ENCODE assay signal across 8 mouse cellular contexts in the genomic region with DNA sequence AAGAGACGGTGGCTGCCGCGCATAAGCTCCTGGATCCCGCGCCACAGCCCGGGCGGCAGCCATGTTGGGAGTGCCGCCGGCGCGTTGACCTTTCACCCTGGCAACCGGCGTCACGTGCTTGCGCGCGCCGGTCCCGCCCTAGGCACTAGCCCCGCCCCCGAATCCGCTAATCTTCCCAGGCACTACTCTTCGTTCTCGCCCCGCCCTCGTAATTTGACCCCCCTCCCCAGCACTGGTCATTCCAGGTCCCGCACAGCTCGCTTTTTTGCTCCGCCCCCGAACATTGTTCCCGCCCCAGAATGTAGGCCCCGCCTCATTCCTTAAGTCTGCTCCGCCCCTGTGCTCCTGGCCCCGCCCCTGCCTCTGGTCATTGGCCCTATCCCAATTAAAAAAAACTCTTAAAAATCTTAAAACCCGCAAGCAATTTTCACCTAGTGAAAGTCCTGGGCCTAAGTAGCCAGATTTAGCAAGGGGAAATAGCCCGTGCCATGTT. TPM values are rescaled to one million over a fixed set of nuclear protein-coding genes. Genes with fewer than 3 reads are reported as not detected.
DNase-seq lines count a peak whose midpoint lies in the region; ATAC-seq and TF ChIP-seq lines count a peak whose summit lies in the region.

Qsox2 (minus strand) TSS at position 236 of the 493 bp plus-strand sequence.

- peaks cover 0 to 16% of the 10 kb centered on the region in 2 experiments for H3K36me3 ChIP-seq in CH12.LX (replicated peaks in 1 of 2; ENCODE audit: control insufficient read depth in 1 of 2, insufficient read depth in 1 of 2, low read length in 1 of 2)
- no peaks in the 10 kb centered on the region for H3K36me3 ChIP-seq in forebrain, embryonic 11.5 days (ENCODE audit: control insufficient read depth, insufficient read depth, low read length)
- no peaks in the 10 kb centered on the region for H3K36me3 ChIP-seq in heart, embryonic 16.5 days (ENCODE audit: control insufficient read depth, insufficient read depth)
- H3K36me3 ChIP-seq in liver, embryonic 15.5 days (replicated peaks) = no peaks in the 10 kb centered on the region
- no peaks in the 10 kb centered on the region for H3K36me3 ChIP-seq in neural tube, embryonic 12.5 days

- H3K4me2 ChIP-seq in CH12.LX (ENCODE audit: insufficient read depth, low read depth, poor library complexity, severe bottlenecking) = peak within 1 kb of the TSS; percentile 53
- H3K4me2 ChIP-seq in forebrain, embryonic 11.5 days (ENCODE audit: low read depth, low read length, severe bottlenecking) = peak within 1 kb of the TSS; percentile 83
- H3K4me2 ChIP-seq in heart, embryonic 16.5 days (ENCODE audit: low read depth, low read length) = peak within 1 kb of the TSS; percentile 94
- peak within 1 kb of the TSS; percentile 92 for H3K4me2 ChIP-seq in liver, embryonic 15.5 days
- H3K4me2 ChIP-seq in neural tube, embryonic 12.5 days (replicated peaks) = peak within 1 kb of the TSS; percentile 77

- in situ Hi-C loops in CH12.LX (cut with MboI; ENCODE audit: low pct_ligation_motif_present, low pct_unique_long_range_greater_than_20kb, low sequenced_read_pairs) = no loop called here

- dilution Hi-C loops in CH12.LX (cut with MboI; ENCODE audit: extremely low pct_ligation_motif_present, extremely low pct_unique_long_range_greater_than_20kb, low sequenced_read_pairs) = no loop called here

- peak; percentile 94 for DNase-seq in CH12.LX (ENCODE audit: extremely low read depth)
- peak; percentile 86 for DNase-seq in c-Kit-positive CD71-positive TER-119-negative erythroid progenitor cells, embryonic 14.5 days (ENCODE audit: low read depth)
- DNase-seq in forebrain, embryonic 11.5 days (ENCODE audit: low spot score) = peak; percentile 98
- DNase-seq in kidney, postnatal 36 days = peak; percentile 96 to 98
- peak; percentile 55 for DNase-seq in telencephalon, adult 2 months (ENCODE audit: low read depth, low spot score)

- peaks cover 17% of the 10 kb centered on the region for H3K27me3 ChIP-seq in CH12.LX (replicated peaks)
- no peaks in the 10 kb centered on the region for H3K27me3 ChIP-seq in forebrain, embryonic 11.5 days (ENCODE audit: control insufficient read depth, insufficient read depth, low read length)
- no peaks in the 10 kb centered on the region for H3K27me3 ChIP-seq in heart, embryonic 16.5 days (ENCODE audit: control insufficient read depth, insufficient read depth, low read length)
- H3K27me3 ChIP-seq in liver, embryonic 15.5 days = 0 out of 2 replicates have a peak, but pooled peaks cover 3% of the 10 kb centered on the region
- no peaks in the 10 kb centered on the region for H3K27me3 ChIP-seq in neural tube, embryonic 12.5 days (replicated peaks)

- no peak for TF ChIP-seq RAD21 in CH12.LX (IDR thresholded peaks at IDR 0.05; ENCODE audit: low read depth, low read length)

- H3K27ac ChIP-seq in CH12.LX (ENCODE audit: insufficient read depth, low read depth) = no peak within 1 kb of the TSS
- H3K27ac ChIP-seq in forebrain, embryonic 11.5 days (ENCODE audit: low read depth, low read length) = peak within 1 kb of the TSS; percentile 72
- H3K27ac ChIP-seq in heart, embryonic 16.5 days (ENCODE audit: low read length) = peak within 1 kb of the TSS; percentile 74
- peak within 1 kb of the TSS; percentile 83 for H3K27ac ChIP-seq in liver, embryonic 15.5 days (replicated peaks)
- no peak within 1 kb of the TSS for H3K27ac ChIP-seq in neural tube, embryonic 12.5 days

- TF ChIP-seq POLR2A in CH12.LX (IDR thresholded peaks at IDR 0.05; ENCODE audit: low read depth, low read length) = peak; percentile 88

- no peaks in the 10 kb centered on the region for H3K79me2 ChIP-seq in CH12.LX (replicated peaks; ENCODE audit: control insufficient read depth, extremely low read depth, insufficient read depth, poor library complexity, severe bottlenecking)

- ATAC-seq in forebrain, embryonic 11.5 days (replicated peaks; ENCODE audit: low FRiP score) = peak; percentile 86
- ATAC-seq in heart, embryonic 16.5 days (replicated peaks; ENCODE audit: extremely low read depth, insufficient read depth, low FRiP score) = peak; percentile 89
- ATAC-seq in liver, embryonic 15.5 days (ENCODE audit: insufficient read depth) = peak; percentile 87
- ATAC-seq in neural tube, embryonic 12.5 days (ENCODE audit: low FRiP score, low read depth) = peak; percentile 82

- peaks cover 4 to 29% of the 10 kb centered on the region in 2 experiments; a peak in 3 of 4 replicates for H3K4me1 ChIP-seq in CH12.LX (ENCODE audit: control insufficient read depth in 1 of 2, insufficient read depth in 2 of 2)
- H3K4me1 ChIP-seq in forebrain, embryonic 11.5 days (replicated peaks; ENCODE audit: control insufficient read depth, insufficient read depth, low read length) = peaks cover 4% of the 10 kb centered on the region; the same call in 1 of the 2 replicates
- peaks cover 26% of the 10 kb centered on the region for H3K4me1 ChIP-seq in heart, embryonic 16.5 days (ENCODE audit: control insufficient read depth, insufficient read depth, low read length)
- peaks cover 44% of the 10 kb centered on the region for H3K4me1 ChIP-seq in liver, embryonic 15.5 days (replicated peaks)
- peaks cover 23% of the 10 kb centered on the region for H3K4me1 ChIP-seq in neural tube, embryonic 12.5 days

- peak within 1 kb of the TSS; percentile 80 to 99 (median 98) for H3K4me3 ChIP-seq in CH12.LX (replicated peaks in 1 of 3; ENCODE audit: low read depth in 2 of 3, low read length in 2 of 3, poor library complexity in 1 of 3)
- peak within 1 kb of the TSS; percentile 90 for H3K4me3 ChIP-seq in forebrain, embryonic 11.5 days (ENCODE audit: low read depth, low read length)
- H3K4me3 ChIP-seq in heart, embryonic 16.5 days (ENCODE audit: low read length) = peak within 1 kb of the TSS; percentile 92
- peak within 1 kb of the TSS; percentile 90 for H3K4me3 ChIP-seq in liver, embryonic 15.5 days (replicated peaks)
- H3K4me3 ChIP-seq in neural tube, embryonic 12.5 days = peak within 1 kb of the TSS; percentile 92

- 2% methylated on average over 34 of the region's 36 CpGs for WGBS in forebrain, embryonic 11.5 days
- WGBS in heart, embryonic 16.5 days = 2% methylated on average over 29 of the region's 36 CpGs
- under 1% methylated on average over 35 of the region's 36 CpGs for WGBS in liver, embryonic 15.5 days (ENCODE audit: insufficient replicate concordance)
- 2% methylated on average over 35 of the region's 36 CpGs for WGBS in neural tube, embryonic 12.5 days

- no peak for TF ChIP-seq CTCF in CH12.LX (conservative IDR thresholded peaks at IDR 0.05 in 1 of 2, IDR thresholded peaks at IDR 0.05 in 1 of 2; ENCODE audit: low read depth in 2 of 2, low read length in 2 of 2)

- H3K9me3 ChIP-seq in CH12.LX (replicated peaks; ENCODE audit: low read length) = no peaks in the 10 kb centered on the region
- H3K9me3 ChIP-seq in forebrain, embryonic 11.5 days (ENCODE audit: control insufficient read depth, low read length) = no peaks in the 10 kb centered on the region
- H3K9me3 ChIP-seq in heart, embryonic 16.5 days (replicated peaks; ENCODE audit: control insufficient read depth, low read length) = no peaks in the 10 kb centered on the region
- H3K9me3 ChIP-seq in liver, embryonic 15.5 days (replicated peaks) = no peaks in the 10 kb centered on the region
- no peaks in the 10 kb centered on the region for H3K9me3 ChIP-seq in neural tube, embryonic 12.5 days

- no peak for TF ChIP-seq EP300 in CH12.LX (IDR thresholded peaks at IDR 0.05; ENCODE audit: low read length)

- H3K9ac ChIP-seq in CH12.LX (ENCODE audit: insufficient read depth, low read depth) = peak within 1 kb of the TSS; percentile 78
- peak within 1 kb of the TSS; percentile 70 for H3K9ac ChIP-seq in forebrain, embryonic 11.5 days (ENCODE audit: low read length)
- peak within 1 kb of the TSS; percentile 90 for H3K9ac ChIP-seq in heart, embryonic 16.5 days (ENCODE audit: low read length)
- peak within 1 kb of the TSS; percentile 91 for H3K9ac ChIP-seq in liver, embryonic 15.5 days
- peak within 1 kb of the TSS; percentile 83 for H3K9ac ChIP-seq in neural tube, embryonic 12.5 days

TF ChIP-seq in CH12.LX, 34 proteins besides CTCF, POLR2A, EP300 and RAD21 (continues in another document):
- TF ChIP-seq BHLHE40 (IDR thresholded peaks at IDR 0.05; ENCODE audit: low read depth, low read length) (peak; percentile 94), USF2 (conservative IDR thresholded peaks at IDR 0.05; ENCODE audit: low read depth, low read length) (peak; percentile 77), HCFC1 (IDR thresholded peaks at IDR 0.05; ENCODE audit: low read depth, low read length) (peak; percentile 75), CHD2 (IDR thresholded peaks at IDR 0.05; ENCODE audit: low read length) (no peak; the same call in 1 of the 2 replicates), JUN (IDR thresholded peaks at IDR 0.05; ENCODE audit: insufficient read depth, low read depth, low read length) (no peak), TBP (conservative IDR thresholded peaks at IDR 0.05; ENCODE audit: low read depth, low read length) (0 out of 2 replicates have a peak, but pooled peaks have one; percentile 54), KAT2A (IDR thresholded peaks at IDR 0.05; ENCODE audit: insufficient replicate concordance, low read length) (peak; percentile 50; the same call in 1 of the 2 replicates), SIN3A (IDR thresholded peaks at IDR 0.05; ENCODE audit: low read length) (no peak; the same call in 1 of the 2 replicates), ZNF384 (IDR thresholded peaks at IDR 0.05; ENCODE audit: low read depth, low read length) (peak; percentile 75), SMC3 (IDR thresholded peaks at IDR 0.05; ENCODE audit: low read depth, low read length) (no peak), RCOR1 (conservative IDR thresholded peaks at IDR 0.05; ENCODE audit: low read depth, low read length) (no peak), CHD1 (IDR thresholded peaks at IDR 0.05; ENCODE audit: low read depth, low read length) (no peak), ELF1 (IDR thresholded peaks at IDR 0.05; ENCODE audit: low read depth, low read length) (peak; percentile 21; the same call in 1 of the 2 replicates), NELFE (IDR thresholded peaks at IDR 0.05; ENCODE audit: low read depth, low read length) (peak; percentile 83), MXI1 (IDR thresholded peaks at IDR 0.05; ENCODE audit: low read depth, low read length) (peak; percentile 86), UBTF (IDR thresholded peaks at IDR 0.05; ENCODE audit: low read depth, low read length) (no peak), TCF12 (IDR thresholded peaks at IDR 0.05; ENCODE audit: low read depth, low read length) (peak; percentile 84)

RNA-seq across cellular contexts. Expression of gene Qsox2, which starts in this region (rescaled TPM):
- total RNA-seq in CH12.LX (2012; rRNA removed) = 10.2 and 11.5 TPM in 2 replicates
- total RNA-seq in CH12.LX (2014; rRNA removed) = 9.3 and 9.5 TPM in 2 replicates
- polyA plus RNA-seq in CH12.LX (2012; ENCODE audit: insufficient read length, low read depth) = 5.2 and 6.4 TPM in 2 replicates
- polyA plus RNA-seq in forebrain, embryonic 11.5 days (2014; fragmentation: Nextera tagmentation; extraction: Ambion mirVana) = 20.6 and 22.9 TPM in 2 replicates
- 11.8 and 13.0 TPM in 2 replicates for polyA plus RNA-seq in heart, embryonic 16.5 days (2015; fragmentation: Nextera tagmentation; extraction: Ambion mirVana)
- polyA plus RNA-seq in liver, embryonic 15.5 days (2015; fragmentation: Nextera tagmentation; extraction: Ambion mirVana) = 5.1 and 5.2 TPM in 2 replicates
- 18.4 and 20.6 TPM in 2 replicates for polyA plus RNA-seq in neural tube, embryonic 12.5 days (2016; fragmentation: Nextera tagmentation; extraction: Ambion mirVana)

Comparison
In these comparisons a context has a peak if more than half of its experiments do, and no peak if none do; other contexts are left out.
1. H3K27ac ChIP-seq: peak in forebrain, embryonic 11.5 days (single experiment), heart, embryonic 16.5 days (single experiment) and liver, embryonic 15.5 days (single experiment); none in CH12.LX (single experiment) and neural tube, embryonic 12.5 days (single experiment).
2. Peak in every context shown above with its lines, with median percentiles within 50 percentile points of each other: DNase-seq, H3K4me2 ChIP-seq, H3K4me3 ChIP-seq, H3K9ac ChIP-seq and ATAC-seq.